Mouse (Mus musculus) midbrain, embryonic 12.5 days (tissue): ENCODE measurements at regions not wholly inside any gene's neighbourhood (a gene's known extent, or its start where the extent isn't known, plus 50 kb on each side); places are given as distances from the start of the nearest gene placed in this dataset.
"Not testable (repeated sequence)": the region's sequence is repeated elsewhere in the genome, so short reads cannot be mapped to it uniquely, and the experiment has no call there.

Experiments
- ATAC-seq: fragments of 200-750 bp; cut with Nextera tagmentation; 2 replicates; pipeline ENCODE4 v1.8.0; 2017; ENCODE audit warnings: low read depth, moderate TSS enrichment, moderate library complexity; ENCODE audit not compliant: low FRiP score
- H3K27ac ChIP-seq: fragments of 300-500 bp; sonication (generic); replicated peaks from 2 replicates; pipeline ENCODE4 v1.5.1; 2016; ENCODE audit warnings: mild to moderate bottlenecking
- H3K27me3 ChIP-seq: fragments of 300-500 bp; sonication (generic); 2 replicates; pipeline ENCODE4 v1.6.1; 2016; ENCODE audit warnings: mild to moderate bottlenecking
- H3K36me3 ChIP-seq: fragments of 300-500 bp; sonication (generic); 2 replicates; pipeline ENCODE4 v1.6.1; 2016
- H3K4me1 ChIP-seq: fragments of 300-500 bp; sonication (generic); 2 replicates; pipeline ENCODE4 v1.6.1; 2016
- H3K4me2 ChIP-seq: fragments of 300-500 bp; sonication (generic); replicated peaks from 2 replicates; pipeline ENCODE4 v1.6.1; 2016; ENCODE audit warnings: mild to moderate bottlenecking, moderate library complexity
- H3K4me3 ChIP-seq: fragments of 300-500 bp; sonication (generic); 2 replicates; pipeline ENCODE4 v1.5.1; 2016; ENCODE audit warnings: mild to moderate bottlenecking
- H3K9ac ChIP-seq: fragments of 300-500 bp; sonication (generic); replicated peaks from 2 replicates; pipeline ENCODE4 v1.6.1; 2016; ENCODE audit warnings: mild to moderate bottlenecking, moderate library complexity
- H3K9me3 ChIP-seq: fragments of 300-500 bp; sonication (generic); 2 replicates; pipeline ENCODE4 v1.6.1; 2016; ENCODE audit warnings: mild to moderate bottlenecking
- WGBS: fragments of 180-500 bp; shearing (Covaris S2); methylation state at CpG from one replicate; pipeline ENCODE4 v1.1.7; 2016; 5-methylcytosine and 5-hydroxymethylcytosine counted together

DNA sequence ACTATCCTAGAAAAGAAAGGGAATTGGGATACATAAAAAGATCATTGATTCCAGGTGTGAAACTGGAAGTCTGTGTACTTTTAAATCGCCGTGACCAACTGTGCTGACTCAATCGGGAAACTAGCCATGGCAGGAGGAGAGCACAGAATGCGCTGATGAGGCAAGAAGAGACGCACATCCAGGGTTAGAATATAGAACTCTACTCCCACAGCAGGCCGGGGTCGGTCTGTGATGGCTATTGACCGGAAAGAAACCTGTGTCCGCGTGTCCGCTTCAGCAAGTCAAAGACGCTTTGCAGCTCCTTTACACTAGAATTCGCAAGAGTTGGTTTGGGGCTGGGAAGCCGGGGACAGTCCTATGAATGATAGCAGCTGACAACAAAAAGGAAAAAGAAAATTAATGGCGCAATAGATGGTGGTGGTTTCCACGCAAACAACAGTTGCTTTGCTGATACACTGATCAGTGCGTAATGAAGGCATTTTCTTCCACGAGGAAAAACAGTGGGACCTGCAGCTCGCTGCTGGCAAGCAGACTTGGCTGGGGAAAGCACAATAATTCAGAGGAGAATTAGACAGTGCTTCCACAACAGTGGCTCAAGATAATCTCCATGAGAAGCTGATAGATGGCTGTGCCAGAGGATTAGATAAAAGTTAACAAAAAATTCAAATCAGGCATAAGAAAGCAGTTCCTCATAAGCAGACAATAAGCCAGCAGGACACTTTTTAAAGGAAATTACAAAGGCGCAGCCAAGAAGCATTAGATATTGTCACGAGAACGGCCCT, 1029.8 kb downstream of the Defb40 start:
- 60% methylated on average over 22 of the region's 22 CpGs for WGBS
- no peak overlapping the region for H3K27ac ChIP-seq
- peaks cover 13% of the 10 kb centered on the region for H3K4me1 ChIP-seq
- H3K4me2 ChIP-seq: peak overlapping the region; percentile 30
- no peak overlapping the region for H3K4me3 ChIP-seq
- H3K27me3 ChIP-seq: no peaks in the 10 kb centered on the region
- peak; percentile 56 for ATAC-seq
- H3K36me3 ChIP-seq: no peaks in the 10 kb centered on the region
- H3K9me3 ChIP-seq: no peaks in the 10 kb centered on the region
- no peak overlapping the region for H3K9ac ChIP-seq

DNA sequence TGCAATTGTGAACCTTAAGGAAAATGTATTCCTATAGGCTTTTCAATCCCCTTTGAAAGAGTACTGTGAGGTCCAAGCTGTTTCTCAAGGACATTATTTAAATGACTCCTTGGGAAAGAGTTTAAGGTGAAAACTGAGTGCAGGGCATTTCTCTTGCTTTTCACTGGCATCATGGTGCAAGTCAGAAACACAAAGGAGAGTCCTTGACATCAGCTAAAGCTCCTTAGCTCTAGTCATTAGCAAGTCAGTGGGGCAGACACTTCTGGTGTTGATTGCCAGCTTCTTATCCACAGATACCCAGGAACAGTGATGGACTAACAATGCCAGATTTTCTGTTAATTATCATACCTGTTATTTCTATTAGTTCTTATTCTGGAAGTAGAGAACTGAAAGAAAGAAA, 1043.4 kb downstream of the Defb40 start:
- no peaks in the 10 kb centered on the region for H3K36me3 ChIP-seq
- H3K4me2 ChIP-seq: no peak overlapping the region
- H3K27me3 ChIP-seq: no peaks in the 10 kb centered on the region
- H3K27ac ChIP-seq: no peak overlapping the region; the same call in 1 of the 2 replicates
- ATAC-seq: peak; percentile 48; the same call in 1 of the 2 replicates
- no peaks in the 10 kb centered on the region for H3K4me1 ChIP-seq
- no peaks in the 10 kb centered on the region for H3K9me3 ChIP-seq
- H3K4me3 ChIP-seq: no peak overlapping the region
- no peak overlapping the region for H3K9ac ChIP-seq

DNA sequence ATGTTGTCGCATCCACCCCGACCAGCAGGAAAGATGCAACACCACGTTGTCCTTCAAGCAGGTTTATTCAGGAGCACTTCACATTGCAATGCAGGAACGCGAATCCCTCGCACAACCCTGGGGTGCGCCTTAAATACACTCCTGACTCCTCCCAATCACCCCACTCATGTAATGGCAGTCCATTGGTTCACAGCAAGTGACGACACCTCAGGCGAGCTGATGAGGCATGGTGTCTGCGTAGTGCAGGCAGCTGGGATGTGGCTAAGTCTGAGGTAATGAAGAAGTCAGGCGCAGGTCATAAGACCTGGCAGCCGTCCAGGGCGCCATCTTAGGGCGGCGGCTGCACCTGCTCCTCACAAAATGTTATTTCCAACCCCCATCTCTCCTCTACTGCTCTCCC, 1068.7 kb downstream of the Defb40 start:
- Histone ChIP-seq H3K4me2 (no peak overlapping the region), H3K4me3 (no peak overlapping the region), H3K27me3 (no peaks in the 10 kb centered on the region), H3K4me1 (no peaks in the 10 kb centered on the region), H3K36me3 (no peaks in the 10 kb centered on the region), H3K27ac (no peak overlapping the region), H3K9me3 (no peaks in the 10 kb centered on the region), H3K9ac (no peak overlapping the region)
- 91% methylated on average over 15 of the region's 15 CpGs for WGBS
- ATAC-seq: no peak

DNA sequence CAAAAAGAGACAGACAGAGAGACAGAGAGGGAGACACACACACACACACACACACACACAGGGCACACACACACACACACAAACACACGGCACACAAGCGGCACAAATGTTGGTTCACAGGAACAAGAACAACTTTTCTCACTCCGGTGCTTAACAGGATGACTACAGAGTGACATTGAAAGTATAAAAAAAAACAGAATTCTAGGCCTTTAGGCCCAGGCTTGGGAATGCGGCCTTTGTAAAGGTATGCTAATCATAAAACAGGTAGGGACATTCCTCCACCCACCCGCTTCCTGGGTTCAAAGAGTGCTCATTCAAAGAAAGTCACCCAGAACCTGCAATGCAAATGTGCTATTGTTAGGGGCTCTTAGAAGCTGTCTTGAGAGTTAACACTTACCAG, 1089.5 kb downstream of the Defb40 start:
- H3K9me3 ChIP-seq, ATAC-seq, H3K36me3 ChIP-seq, H3K9ac ChIP-seq, H3K27me3 ChIP-seq, H3K4me3 ChIP-seq, H3K27ac ChIP-seq, H3K4me1 ChIP-seq, H3K4me2 ChIP-seq: not testable (repeated sequence)
- 80% methylated on average over 5 of the region's 5 CpGs for WGBS

DNA sequence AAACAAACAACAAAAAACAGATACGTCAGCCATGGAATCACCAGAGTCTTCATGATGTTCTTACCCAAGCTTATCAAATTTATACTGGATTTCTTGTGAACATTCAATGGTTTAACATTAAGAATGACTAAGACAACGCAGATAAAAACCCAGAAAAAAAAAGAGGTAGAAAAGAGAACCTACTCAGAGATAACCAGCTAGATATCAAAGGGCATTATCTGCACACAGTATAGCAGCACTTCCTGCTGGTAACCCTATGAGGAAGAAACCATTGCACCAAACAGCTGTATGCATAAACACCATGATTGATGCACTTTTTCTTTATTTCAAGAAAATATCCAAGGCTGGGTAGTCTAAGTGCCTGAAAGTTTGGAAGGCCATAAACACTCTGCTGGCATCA, 1114.7 kb downstream of the Defb40 start:
- Histone ChIP-seq H3K4me3 (no peak overlapping the region), H3K27me3 (no peaks in the 10 kb centered on the region), H3K4me2 (no peak overlapping the region), H3K9ac (no peak overlapping the region), H3K9me3 (no peaks in the 10 kb centered on the region), H3K4me1 (no peaks in the 10 kb centered on the region), H3K36me3 (no peaks in the 10 kb centered on the region), H3K27ac (no peak overlapping the region)
- ATAC-seq: no peak
- 93% methylated on average over 2 of the region's 2 CpGs for WGBS
